ENCODE assay signal across 9 mouse cellular contexts in the genomic region with DNA sequence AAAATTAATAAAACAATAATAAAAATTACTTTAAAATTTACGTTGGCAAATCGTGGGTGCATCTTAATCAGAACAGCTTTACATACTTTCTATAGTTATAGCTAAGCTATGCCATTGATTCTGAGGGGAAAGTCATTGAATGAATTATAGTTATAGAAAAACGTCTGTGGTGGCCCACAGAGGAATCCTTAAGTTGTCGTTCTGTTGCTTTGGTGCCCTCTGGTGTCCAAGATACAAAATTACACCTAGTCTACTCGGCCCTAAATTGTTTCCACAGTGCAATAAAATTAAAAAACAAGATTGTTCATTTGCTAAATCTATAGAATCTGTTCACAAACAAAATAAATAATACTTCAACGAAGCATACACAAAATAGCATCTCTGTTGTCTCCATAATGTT. TPM values are rescaled to one million over a fixed set of nuclear protein-coding genes. Genes with fewer than 3 reads are reported as not detected.
DNase-seq lines count a peak whose midpoint lies in the region; ATAC-seq and TF ChIP-seq lines count a peak whose summit lies in the region.
"Had no signal": no experiment of that assay in that cellular context is flagged by ENCODE, and none has a peak within 500 bp of the region (broad histone marks: within the 10 kb centered on the region; RNA-seq: fewer than 3 reads in every experiment).

No protein-coding gene starts in this region.

- H3K4me3 ChIP-seq in C2C12 (ENCODE audit: insufficient read depth, poor library complexity, severe bottlenecking): no peak overlapping the region

- peak; percentile 85; the same call in 1 of the 2 replicates for ATAC-seq in monocyte, adult 5-6 weeks (replicated peaks; ENCODE audit: insufficient number of reproducible peaks, low FRiP score, low TSS enrichment, poor library complexity, severe bottlenecking)

- no peaks in the 10 kb centered on the region for H3K79me3 ChIP-seq in C2C12 (ENCODE audit: low read depth)

- peak; percentile 17 for TF ChIP-seq CTCF in C2C12 (IDR thresholded peaks at IDR 0.05; ENCODE audit: control insufficient read depth, insufficient read depth, insufficient read length)

- H3K27me3 ChIP-seq in C2C12 (ENCODE audit: control insufficient read depth, insufficient read depth, insufficient read length): no peaks in the 10 kb centered on the region

- H3K36me3 ChIP-seq in C2C12 (ENCODE audit: control insufficient read depth, insufficient read depth): no peaks in the 10 kb centered on the region

- H3ac ChIP-seq in C2C12 (ENCODE audit: control insufficient read depth, insufficient read length, low read depth): no peak overlapping the region

- H3K79me2 ChIP-seq in C2C12 (ENCODE audit: control insufficient read depth, insufficient read depth): no peaks in the 10 kb centered on the region

- DNase-seq in kidney, adult 9 months: peak; percentile 49
- no peak for DNase-seq in kidney, adult 18-20 months
- DNase-seq in MEL-GATA-1-ER (ENCODE audit: extremely low read depth, low read depth): peak; percentile 32
- peak; percentile 55 to 67 for DNase-seq in cerebellum, postnatal 10 days
- peak; percentile 83 for DNase-seq in induced T-regulatory cell, adult 2 months (ENCODE audit: low read depth)
- no peak for DNase-seq in right cerebral cortex, postnatal 4 days

TF ChIP-seq in C2C12, 6 proteins besides CTCF, POLR2A, EP300 and RAD21:
- TF ChIP-seq FOSL1 (IDR thresholded peaks at IDR 0.05; ENCODE audit: insufficient read depth, low read length, poor library complexity, severe bottlenecking) (no peak), MAX (IDR thresholded peaks at IDR 0.05) (no peak), CEBPB (IDR thresholded peaks at IDR 0.05; ENCODE audit: low read depth) (no peak), MYOD1 (IDR thresholded peaks at IDR 0.05; ENCODE audit: control insufficient read depth, insufficient read length, low read depth) (no peak), MYOG (IDR thresholded peaks at IDR 0.05; ENCODE audit: control insufficient read depth, extremely low read depth, insufficient read length) (no peak), USF1 (IDR thresholded peaks at IDR 0.05; ENCODE audit: low read depth) (no peak)

RNA-seq across cellular contexts. Expression of a gene that starts 17.3 kb away (rescaled TPM):
- polyA plus RNA-seq in C2C12 (2012; fragmentation: generic; extraction: Trizol): not detected
- 1.4 TPM in 1 of 3 replicates, not detected in the others for total RNA-seq in monocyte, adult 5-6 weeks (2017)
- polyA plus RNA-seq: liver, embryonic 16.5 days had no signal

RNA-seq across cellular contexts. Expression of a gene that starts 35.6 kb away (rescaled TPM):
- 8.2 TPM for polyA plus RNA-seq in C2C12 (2012; fragmentation: generic; extraction: Trizol)
- total RNA-seq in monocyte, adult 5-6 weeks (2017): 17.6 to 26.8 TPM (median 25.0 TPM) in 3 replicates

RNA-seq across cellular contexts. Expression of a gene that starts 60.0 kb away (rescaled TPM):
- 32.6 TPM for polyA plus RNA-seq in C2C12 (2012; fragmentation: generic; extraction: Trizol)
- total RNA-seq in monocyte, adult 5-6 weeks (2017): 33.5 to 62.0 TPM (median 44.1 TPM) in 3 replicates

Comparison
In these comparisons a context has a peak if more than half of its experiments do, and no peak if none do; other contexts are left out.
1. DNase-seq: peak in kidney, adult 9 months (single experiment), MEL-GATA-1-ER (single experiment), cerebellum, postnatal 10 days (2 of 2) and induced T-regulatory cell, adult 2 months (single experiment); none in kidney, adult 18-20 months (single experiment) and right cerebral cortex, postnatal 4 days (single experiment).